Mouse (Mus musculus): ENCODE data around the gene Gabrd.

DNA sequence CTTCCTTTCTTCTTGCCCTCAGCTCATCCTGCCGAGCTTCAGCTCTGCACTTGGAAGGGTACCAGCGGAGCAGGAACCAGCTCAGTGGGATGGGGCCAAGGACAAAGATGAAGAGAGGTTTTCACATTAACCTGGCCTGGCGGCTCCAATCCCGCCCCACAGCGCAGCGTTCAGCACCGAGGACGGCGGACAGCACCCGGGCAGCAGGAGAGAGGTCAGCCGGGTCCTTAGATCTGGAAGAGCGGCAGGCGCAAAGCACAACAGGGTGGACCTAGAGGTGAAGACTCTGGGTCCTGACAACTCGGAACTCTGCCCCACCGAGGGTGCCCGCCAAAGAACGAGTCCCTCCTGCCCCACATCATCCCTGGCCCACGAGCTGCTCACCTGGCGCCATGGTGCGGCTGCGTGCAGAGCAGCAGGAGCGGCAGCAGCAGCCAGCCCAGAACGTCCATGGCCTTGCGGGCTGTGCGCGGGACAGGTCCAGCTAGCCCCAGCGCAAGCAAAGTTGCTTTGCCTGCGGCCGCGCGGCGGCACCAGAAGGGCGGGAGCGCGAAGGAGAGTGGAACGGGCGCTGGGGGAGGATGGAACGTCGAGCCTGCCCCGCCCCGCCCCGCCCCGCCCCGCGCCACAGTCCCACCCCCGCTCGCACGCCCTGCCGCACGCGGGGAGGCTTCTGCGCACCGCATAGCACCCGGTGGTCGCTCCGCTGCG, at the start of gene Gabrd:
- 0 out of 2 replicates have a peak, but pooled peaks have one; percentile 8 for TF ChIP-seq CTCF (IDR thresholded peaks at IDR 0.05; ENCODE audit: low read depth)
- no peak for TF ChIP-seq EP300 (optimal IDR thresholded peaks at IDR 0.05)

Data from stomach, postnatal 0 days (tissue).